Mouse (Mus musculus): ENCODE measurements around the gene BC005561. TPM values are rescaled to one million over a fixed set of nuclear protein-coding genes. Genes with fewer than 3 reads are reported as not detected.

The BC005561 gene
- 15.8 to 19.2 TPM (median 17.4 TPM) in 4 replicates for total RNA-seq (2023)

DNA sequence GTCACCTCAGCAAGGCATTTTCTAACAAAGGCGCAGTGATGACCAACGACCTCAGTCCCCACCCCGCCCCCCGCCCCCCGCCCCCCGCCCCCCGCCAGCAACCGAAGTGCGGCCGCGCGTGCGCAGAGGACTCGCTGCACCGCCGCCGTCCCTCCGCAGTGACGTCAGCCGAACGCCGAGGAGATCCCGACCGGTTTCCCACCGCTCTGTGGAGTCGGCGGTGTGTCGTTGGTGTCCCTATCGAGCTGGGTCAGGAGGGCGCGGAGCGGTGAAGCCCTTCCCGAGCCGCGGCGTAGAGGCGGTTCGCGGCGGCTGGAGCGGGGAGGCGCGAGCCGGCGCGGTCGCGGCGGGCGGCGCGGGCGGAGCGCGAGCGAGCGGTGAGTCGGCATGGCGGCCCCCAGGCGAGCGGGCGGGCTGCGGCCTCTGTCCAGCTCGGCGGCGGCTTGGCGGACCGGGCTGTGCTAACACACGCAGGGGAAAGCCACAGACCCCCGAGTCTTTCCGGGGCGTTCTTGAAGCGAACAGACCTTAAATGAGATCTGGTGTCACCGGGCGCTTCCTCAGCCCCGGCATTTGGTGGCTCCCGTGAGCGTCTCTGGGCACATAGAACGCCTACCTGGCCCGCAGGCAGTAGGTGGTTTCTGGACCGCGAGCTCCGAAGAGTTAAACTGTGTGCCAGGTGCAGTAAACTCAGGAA, at the start of gene BC005561:
Gene BC005561 (plus strand): TSS at position 158 of the 697 bp plus-strand sequence.

GRCm38 (mm10) chr5:104458832-104459705, 49.1 kb upstream of the BC005561 start, which contains the start of gene Pkd2:
Gene Pkd2 (plus strand): TSS chr5:104459450.

Other genes with a start within 250 kb of the BC005561 start
- gene Ibsp, start 209.2 kb upstream of the BC005561 start, total RNA-seq (2023) = not detected in 4 replicates
- not detected in 4 replicates for gene Mepe, start 183.0 kb upstream of the BC005561 start, total RNA-seq (2023)
- gene Spp1, start 73.2 kb upstream of the BC005561 start, total RNA-seq (2023) = 0.69 to 1.9 TPM (median 1.2 TPM) in 3 of 4 replicates, not detected in the other
- gene Pkd2, start 48.9 kb upstream of the BC005561 start, total RNA-seq (2023) = 0.17 TPM in 1 of 4 replicates, not detected in the others

Data from B cell, adult 62 days (primary cell).